Mouse (Mus musculus) limb, embryonic 13.5 days (tissue): Measurements from ENCODE around the gene Gm47289. TPM values are rescaled to one million over a fixed set of nuclear protein-coding genes. Genes with fewer than 3 reads are reported as not detected.

Source experiments
- polyA plus RNA-seq: library from polyadenylated mRNA; unstranded; fragments of >200 nt; fragmentation: Nextera tagmentation; extraction: Ambion mirVana; gene quantifications from 2 replicates; pipeline ENCODE4 v1.2.1, GENCODE M21; 2015

Gm47289 gene
- polyA plus RNA-seq, 1 experiment from 2014 or later, result not detected

Other genes with a start within 250 kb of the Gm47289 start
- 23.4 and 24.8 TPM in 2 replicates for gene Ctdspl, start 232.7 kb upstream of the Gm47289 start, polyA plus RNA-seq
- gene Vill, start 106.4 kb upstream of the Gm47289 start, polyA plus RNA-seq, result 31.6 and 35.2 TPM in 2 replicates
- 33.6 and 35.5 TPM in 2 replicates for gene Plcd1, start 65.7 kb upstream of the Gm47289 start, polyA plus RNA-seq
- 0.98 and 1.6 TPM in 2 replicates for gene Dlec1, start 56.7 kb upstream of the Gm47289 start, polyA plus RNA-seq
- gene Acaa1b, start 2.1 kb upstream of the Gm47289 start, polyA plus RNA-seq, result 1.4 and 1.8 TPM in 2 replicates
- gene Slc22a13, start 49.9 kb downstream of the Gm47289 start, polyA plus RNA-seq, result not detected in 2 replicates
- 11.0 and 11.9 TPM in 2 replicates for gene Oxsr1, start 163.3 kb downstream of the Gm47289 start, polyA plus RNA-seq
- gene Acaa1a, start 180.5 kb downstream of the Gm47289 start, polyA plus RNA-seq, result 104 TPM in 2 replicates
- 14.1 and 15.7 TPM in 2 replicates for gene Myd88, start 182.2 kb downstream of the Gm47289 start, polyA plus RNA-seq
- gene Xylb, start 198.2 kb downstream of the Gm47289 start, polyA plus RNA-seq, result 6.2 and 6.4 TPM in 2 replicates
- gene Slc22a14, start 206.4 kb downstream of the Gm47289 start, polyA plus RNA-seq, result 0.09 TPM in 1 of 2 replicates, not detected in the other
- gene Acvr2b, start 243.0 kb downstream of the Gm47289 start, polyA plus RNA-seq, result 23.1 and 26.3 TPM in 2 replicates